26 mouse cellular contexts compared by ENCODE assay signal in genomic region chr6:98107123-98107522, GRCm38 (mm10).
DNase-seq lines count a peak whose midpoint lies in the region; ATAC-seq and TF ChIP-seq lines count a peak whose summit lies in the region.
"Had no signal": no experiment of that assay in that cellular context is flagged by ENCODE, and none has a peak within 500 bp of the region (broad histone marks: within the 10 kb centered on the region; RNA-seq: fewer than 3 reads in every experiment).

No protein-coding gene starts in this region.

- DNase-seq in forebrain, postnatal 0 days: no peak
- DNase-seq in retina, embryonic 14.5 days (ENCODE audit: low spot score): peak; percentile 39
- no peak for DNase-seq in retina, postnatal 1 day
- peak; percentile 53 for DNase-seq in brain, embryonic 14.5 days (ENCODE audit: low read depth)
- peak; percentile 69 for DNase-seq in limb, embryonic 14.5 days (ENCODE audit: low spot score)
- DNase-seq: adrenal gland, adult 2 months; B cell, adult 2 months; cerebellum, adult 18-20 months; cerebellum, postnatal 14 days; gastrocnemius, postnatal 14 days; heart, adult 18-20 months; heart, postnatal 10 days; kidney, adult 18-20 months; left cerebral cortex, postnatal 4 days; liver, embryonic 13.5 days; lung, adult 2 months; lung, postnatal 14 days; right cerebral cortex, postnatal 4 days had no signal

- H3K27ac ChIP-seq in forebrain, postnatal 0 days (ENCODE audit: low read depth, low read length): no peak overlapping the region
- no peak overlapping the region for H3K27ac ChIP-seq in forebrain, embryonic 16.5 days (ENCODE audit: low read length)
- H3K27ac ChIP-seq in limb, embryonic 14.5 days (replicated peaks; ENCODE audit: low read depth, low read length): peak overlapping the region; percentile 30
- H3K27ac ChIP-seq: forebrain, embryonic 12.5 days; hindbrain, embryonic 10.5 days; left cerebral cortex, adult 2 months; liver, embryonic 13.5 days; midbrain, embryonic 12.5 days; stomach, embryonic 15.5 days had no signal

- no peak for ATAC-seq in forebrain, postnatal 0 days
- ATAC-seq in forebrain, embryonic 16.5 days: no peak
- ATAC-seq in limb, embryonic 14.5 days (ENCODE audit: low FRiP score, low read depth): peak; percentile 73
- no peak for ATAC-seq in megakaryocyte progenitor cell, adult 5-6 weeks (replicated peaks; ENCODE audit: poor library complexity)

- H3K9ac ChIP-seq in forebrain, postnatal 0 days: no peak overlapping the region
- no peak overlapping the region for H3K9ac ChIP-seq in forebrain, embryonic 16.5 days (replicated peaks; ENCODE audit: low read depth, low read length)
- no peak overlapping the region for H3K9ac ChIP-seq in limb, embryonic 14.5 days (ENCODE audit: low read depth, low read length, severe bottlenecking)
- H3K9ac ChIP-seq: forebrain, embryonic 12.5 days; heart, embryonic 12.5 days; liver, embryonic 13.5 days; midbrain, embryonic 12.5 days; stomach, embryonic 15.5 days had no signal

- H3K9me3 ChIP-seq in forebrain, postnatal 0 days (ENCODE audit: low read length): no peaks in the 10 kb centered on the region
- no peaks in the 10 kb centered on the region for H3K9me3 ChIP-seq in forebrain, embryonic 16.5 days (ENCODE audit: control insufficient read depth, low read length)
- H3K9me3 ChIP-seq in limb, embryonic 14.5 days (ENCODE audit: control insufficient read depth, low read length): no peaks in the 10 kb centered on the region
- H3K9me3 ChIP-seq: forebrain, embryonic 12.5 days; heart, embryonic 12.5 days; hindbrain, embryonic 10.5 days; liver, embryonic 13.5 days; midbrain, embryonic 12.5 days; stomach, embryonic 15.5 days had no signal

- no peaks in the 10 kb centered on the region for H3K4me1 ChIP-seq in forebrain, postnatal 0 days (ENCODE audit: insufficient read depth)
- H3K4me1 ChIP-seq in forebrain, embryonic 16.5 days (replicated peaks; ENCODE audit: control insufficient read depth, insufficient read depth, low read length): peaks cover 9% of the 10 kb centered on the region
- H3K4me1 ChIP-seq in limb, embryonic 14.5 days (ENCODE audit: control insufficient read depth, insufficient read depth, low read length): peaks cover 13% of the 10 kb centered on the region; the same call in 1 of the 2 replicates
- H3K4me1 ChIP-seq: stomach, embryonic 15.5 days had no signal

- peak; percentile 28 for TF ChIP-seq CTCF in forebrain, postnatal 0 days (IDR thresholded peaks at IDR 0.05; ENCODE audit: low read depth)
- TF ChIP-seq CTCF in brain, embryonic 14.5 days (IDR thresholded peaks at IDR 0.05; ENCODE audit: borderline replicate concordance, extremely low read depth, insufficient read depth, insufficient read length): peak; percentile 34; the same call in 1 of the 2 replicates

- 46% methylated on average over 5 of the region's 5 CpGs for WGBS in forebrain, postnatal 0 days
- WGBS in forebrain, embryonic 16.5 days: 32% methylated on average over 5 of the region's 5 CpGs
- WGBS in limb, embryonic 14.5 days: 9% methylated on average over 5 of the region's 5 CpGs

- H3K27me3 ChIP-seq in forebrain, postnatal 0 days (ENCODE audit: insufficient read depth, low read length): no peaks in the 10 kb centered on the region
- H3K27me3 ChIP-seq in forebrain, embryonic 16.5 days (replicated peaks; ENCODE audit: control insufficient read depth, insufficient read depth, low read length): no peaks in the 10 kb centered on the region
- no peaks in the 10 kb centered on the region for H3K27me3 ChIP-seq in limb, embryonic 14.5 days (ENCODE audit: control insufficient read depth, insufficient read depth, low read length)
- H3K27me3 ChIP-seq: heart, embryonic 12.5 days; liver, embryonic 13.5 days; stomach, embryonic 15.5 days had no signal

- H3K4me3 ChIP-seq in forebrain, postnatal 0 days (ENCODE audit: low read depth, low read length): no peak overlapping the region
- H3K4me3 ChIP-seq in forebrain, embryonic 16.5 days (replicated peaks; ENCODE audit: low read length): no peak overlapping the region
- no peak overlapping the region for H3K4me3 ChIP-seq in limb, embryonic 14.5 days (replicated peaks; ENCODE audit: low read length)
- H3K4me3 ChIP-seq: forebrain, embryonic 12.5 days; heart, embryonic 12.5 days; hindbrain, embryonic 10.5 days; left cerebral cortex, adult 2 months; liver, embryonic 13.5 days; midbrain, embryonic 12.5 days; stomach, embryonic 15.5 days had no signal

- TF ChIP-seq POLR2A in brain, embryonic 14.5 days (IDR thresholded peaks at IDR 0.05; ENCODE audit: borderline replicate concordance, extremely low read depth, insufficient read depth, insufficient read length, poor library complexity, severe bottlenecking): no peak
- no peak for TF ChIP-seq POLR2A in limb, embryonic 14.5 days (IDR thresholded peaks at IDR 0.05; ENCODE audit: borderline replicate concordance, extremely low read depth, insufficient read depth, insufficient read length)

- no peak overlapping the region for H3K4me2 ChIP-seq in forebrain, postnatal 0 days (ENCODE audit: low read depth)
- H3K4me2 ChIP-seq in forebrain, embryonic 16.5 days (ENCODE audit: low read length): no peak overlapping the region
- no peak overlapping the region for H3K4me2 ChIP-seq in limb, embryonic 14.5 days (replicated peaks; ENCODE audit: low read depth, low read length, severe bottlenecking)
- H3K4me2 ChIP-seq: forebrain, embryonic 12.5 days; heart, embryonic 12.5 days; liver, embryonic 13.5 days; midbrain, embryonic 12.5 days; stomach, embryonic 15.5 days had no signal

- no peaks in the 10 kb centered on the region for H3K36me3 ChIP-seq in forebrain, postnatal 0 days (ENCODE audit: insufficient read depth)
- H3K36me3 ChIP-seq in forebrain, embryonic 16.5 days (ENCODE audit: control insufficient read depth, insufficient read depth): no peaks in the 10 kb centered on the region
- H3K36me3 ChIP-seq in limb, embryonic 14.5 days (ENCODE audit: control insufficient read depth, insufficient read depth, low read length): no peaks in the 10 kb centered on the region
- H3K36me3 ChIP-seq: forebrain, embryonic 12.5 days; heart, embryonic 12.5 days; hindbrain, embryonic 10.5 days; liver, embryonic 13.5 days; midbrain, embryonic 12.5 days; stomach, embryonic 15.5 days had no signal

Comparison
In these comparisons a context has a peak if more than half of its experiments do, and no peak if none do; other contexts are left out.
1. DNase-seq: peak in retina, embryonic 14.5 days (single experiment), brain, embryonic 14.5 days (single experiment) and limb, embryonic 14.5 days (single experiment); none in forebrain, postnatal 0 days (single experiment) and retina, postnatal 1 day (single experiment).